Mouse (Mus musculus) midbrain, embryonic 14.5 days (tissue): ENCODE results near the gene Pfkm. TPM values are rescaled to one million over a fixed set of nuclear protein-coding genes. Genes with fewer than 3 reads are reported as not detected.

ENCODE experiments used
- ATAC-seq: fragments of 200-750 bp; cut with Nextera tagmentation; 2 replicates; pipeline ENCODE4 v1.8.0; 2017; ENCODE audit warnings: moderate number of reproducible peaks, moderate library complexity; ENCODE audit not compliant: low FRiP score, low TSS enrichment
- DNase-seq: peaks from one replicate; pipeline ENCODE4 v3.0.0-alpha.2; 2015
- H3K27ac ChIP-seq: fragments of 300-500 bp; sonication (generic); replicated peaks from 2 replicates; pipeline ENCODE4 v1.5.1; 2014; ENCODE audit warnings: mild to moderate bottlenecking, low read depth, low read length, moderate library complexity
- H3K27me3 ChIP-seq: fragments of 300-500 bp; sonication (generic); 2 replicates; pipeline ENCODE4 v1.6.1; 2014; ENCODE audit warnings: low read length, control low read depth, mixed read lengths; ENCODE audit not compliant: control insufficient read depth, insufficient read depth
- H3K36me3 ChIP-seq: fragments of 300-500 bp; sonication (generic); 2 replicates; pipeline ENCODE4 v1.6.1; 2014; ENCODE audit warnings: low read length, control low read depth; ENCODE audit not compliant: control insufficient read depth, insufficient read depth
- H3K4me1 ChIP-seq: fragments of 300-500 bp; sonication (generic); 2 replicates; pipeline ENCODE4 v1.6.1; 2014; ENCODE audit warnings: mild to moderate bottlenecking, antibody characterized with exemption, low read length, control low read depth; ENCODE audit not compliant: control insufficient read depth, insufficient read depth
- H3K4me2 ChIP-seq: fragments of 300-500 bp; sonication (generic); 2 replicates; pipeline ENCODE4 v1.6.1; 2014; ENCODE audit warnings: mild to moderate bottlenecking, low read length, moderate library complexity
- H3K4me3 ChIP-seq: fragments of 300-500 bp; sonication (generic); replicated peaks from 2 replicates; pipeline ENCODE4 v1.5.1; 2014; ENCODE audit warnings: low read depth, low read length
- H3K9ac ChIP-seq: fragments of 300-500 bp; sonication (generic); replicated peaks from 2 replicates; pipeline ENCODE4 v1.6.1; 2014; ENCODE audit warnings: mild to moderate bottlenecking, low read length, moderate library complexity
- H3K9me3 ChIP-seq: fragments of 300-500 bp; sonication (generic); 2 replicates; pipeline ENCODE4 v1.6.1; 2016; ENCODE audit warnings: low read length, control low read depth, mixed read lengths; ENCODE audit not compliant: control insufficient read depth
- WGBS: fragments of 180-500 bp; shearing (Covaris S2); extraction: QIAGEN DNeasy Blood & Tissue Kit; methylation state at CpG from one replicate; pipeline ENCODE4 v1.1.7; 2014; 5-methylcytosine and 5-hydroxymethylcytosine counted together
- polyA plus RNA-seq: library from polyadenylated mRNA; unstranded; fragments of >200 nt; fragmentation: Nextera tagmentation; extraction: Ambion mirVana; gene quantifications from 2 replicates; pipeline ENCODE4 v1.2.1, GENCODE M21; 2014

Pfkm gene
- 72.4 and 80.5 TPM in 2 replicates for polyA plus RNA-seq

DNA sequence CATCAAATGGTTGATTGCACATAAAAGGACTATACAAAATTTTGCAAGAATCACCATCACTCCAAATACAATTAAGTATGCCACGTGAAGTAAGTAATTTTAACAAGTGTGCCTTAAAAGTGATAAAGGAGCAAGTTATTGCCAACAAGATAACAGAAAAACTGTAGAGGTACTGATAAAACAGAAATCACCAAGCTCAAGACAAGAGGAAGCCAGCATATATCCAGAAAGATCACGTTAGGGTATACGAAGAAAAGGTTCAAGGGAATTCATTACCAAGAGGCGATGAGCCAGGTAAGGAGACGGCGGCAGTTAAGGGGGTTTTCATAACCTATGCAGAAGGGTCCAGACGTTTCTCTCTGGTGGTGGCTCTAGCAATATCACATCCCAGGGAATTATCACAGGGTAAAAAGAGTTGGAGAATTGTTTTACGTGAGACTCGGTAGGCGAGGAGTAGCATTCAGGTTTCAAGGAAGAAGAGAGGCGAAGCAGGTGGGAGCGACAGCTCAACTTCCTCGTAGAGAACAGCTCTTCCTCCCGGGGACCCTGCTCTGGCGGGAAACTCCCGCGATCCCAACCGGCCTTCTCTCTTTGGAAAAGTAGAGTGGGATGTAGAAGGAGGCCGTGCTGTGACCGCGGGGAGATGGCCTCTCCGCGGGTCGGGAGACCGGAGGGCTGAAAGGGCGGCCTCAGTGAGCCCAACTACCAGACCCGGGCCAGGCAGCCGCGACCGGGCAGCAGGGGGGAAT lies at the start of gene Pfkm:
Gene Pfkm (plus strand): TSS at position 218 of the 749 bp plus-strand sequence.
- H3K9ac ChIP-seq = peak within 1 kb of the TSS; percentile 65
- H3K4me2 ChIP-seq = peak within 1 kb of the TSS; percentile 78
- no peaks in the 10 kb centered on the region for H3K27me3 ChIP-seq
- WGBS = under 1% methylated on average over 30 of the region's 30 CpGs
- H3K4me3 ChIP-seq = peak within 1 kb of the TSS; percentile 57
- H3K9me3 ChIP-seq = no peaks in the 10 kb centered on the region
- H3K27ac ChIP-seq = peak within 1 kb of the TSS; percentile 91
- H3K4me1 ChIP-seq = peaks cover 15% of the 10 kb centered on the region
- 0 out of 2 replicates have a peak, but pooled peaks cover 6% of the 10 kb centered on the region for H3K36me3 ChIP-seq
- DNase-seq (no peak), ATAC-seq (no peak)

DNA sequence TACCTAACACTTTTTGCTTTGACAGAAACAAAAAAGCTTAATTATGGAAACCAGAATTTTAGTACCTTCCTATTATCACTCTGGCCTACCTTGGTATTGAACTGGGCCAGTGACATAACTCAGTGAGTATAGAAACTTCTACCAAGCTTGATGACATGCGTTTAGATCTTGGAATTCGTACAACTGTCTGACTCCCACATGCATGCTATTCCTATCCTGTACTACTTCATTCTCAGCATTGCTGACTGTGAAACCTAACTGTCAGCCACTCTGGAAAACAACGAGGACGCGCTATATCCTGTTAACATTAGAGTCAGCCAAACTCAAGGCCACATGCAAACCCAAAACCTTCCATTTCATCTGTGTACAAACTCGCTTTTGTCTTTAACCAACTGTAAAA lies 48.4 kb upstream of the Pfkm start:
- WGBS = 96% methylated on average over 6 of the region's 6 CpGs
- Histone ChIP-seq H3K27me3 (no peaks in the 10 kb centered on the region), H3K4me1 (no peaks in the 10 kb centered on the region), H3K9ac (no peak overlapping the region), H3K36me3 (peaks cover 84% of the 10 kb centered on the region), H3K4me3 (no peak overlapping the region), H3K9me3 (no peaks in the 10 kb centered on the region), H3K4me2 (no peak overlapping the region), H3K27ac (no peak overlapping the region)
- DNase-seq (no peak), ATAC-seq (no peak)

GRCm38 (mm10) chr15:98044387-98044786 lies 48.0 kb upstream of the Pfkm start:
- no peak overlapping the region for H3K4me2 ChIP-seq
- no peaks in the 10 kb centered on the region for H3K4me1 ChIP-seq
- H3K9me3 ChIP-seq = no peaks in the 10 kb centered on the region
- no peak overlapping the region for H3K27ac ChIP-seq
- 94% methylated on average over 5 of the region's 5 CpGs for WGBS
- no peak overlapping the region for H3K4me3 ChIP-seq
- peaks cover 83% of the 10 kb centered on the region for H3K36me3 ChIP-seq
- no peaks in the 10 kb centered on the region for H3K27me3 ChIP-seq
- no peak for DNase-seq
- no peak overlapping the region for H3K9ac ChIP-seq
- no peak for ATAC-seq

DNA sequence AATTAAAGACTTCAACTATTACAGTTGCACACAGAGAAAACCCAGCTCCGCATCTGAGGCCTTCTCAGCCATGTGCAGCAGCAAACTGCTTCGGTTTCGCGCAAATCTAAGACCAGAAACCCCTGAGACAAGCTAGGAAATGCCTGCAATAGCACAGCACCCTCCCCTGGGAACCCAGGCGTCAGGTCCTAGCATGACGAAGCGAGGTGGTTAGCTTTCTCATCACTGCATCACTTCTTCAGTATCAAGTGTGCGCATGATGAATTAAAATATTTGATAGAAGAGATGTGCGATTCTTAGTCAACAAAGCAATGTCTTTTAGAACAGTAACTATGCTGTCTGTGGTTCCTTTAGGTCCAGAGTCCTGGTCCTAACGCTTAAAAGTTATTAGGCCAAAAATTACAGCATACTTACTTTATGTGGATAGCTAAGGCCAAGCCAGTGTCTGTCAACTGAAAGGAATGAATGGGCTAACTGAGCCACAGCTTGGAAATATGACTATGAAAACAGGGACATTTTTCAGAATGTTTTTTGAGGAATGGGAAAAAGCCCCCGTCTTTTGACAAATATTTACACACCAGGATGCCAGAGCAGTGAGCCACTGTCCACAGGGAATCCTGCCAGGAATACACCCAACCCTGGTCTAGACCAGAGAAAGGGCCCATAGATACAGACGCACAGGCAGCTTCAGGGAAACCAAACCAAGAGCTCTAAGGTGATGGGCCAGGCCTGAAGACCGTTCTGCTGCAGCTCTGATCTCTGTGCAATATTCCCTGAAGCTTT lies 43.3 kb upstream of the Pfkm start:
- Histone ChIP-seq H3K36me3 (peaks cover 61% of the 10 kb centered on the region), H3K9me3 (no peaks in the 10 kb centered on the region), H3K4me2 (no peak overlapping the region), H3K27ac (no peak overlapping the region), H3K9ac (no peak overlapping the region), H3K4me1 (no peaks in the 10 kb centered on the region), H3K4me3 (no peak overlapping the region), H3K27me3 (no peaks in the 10 kb centered on the region)
- 94% methylated on average over 13 of the region's 13 CpGs for WGBS
- ATAC-seq = no peak
- DNase-seq = no peak

DNA sequence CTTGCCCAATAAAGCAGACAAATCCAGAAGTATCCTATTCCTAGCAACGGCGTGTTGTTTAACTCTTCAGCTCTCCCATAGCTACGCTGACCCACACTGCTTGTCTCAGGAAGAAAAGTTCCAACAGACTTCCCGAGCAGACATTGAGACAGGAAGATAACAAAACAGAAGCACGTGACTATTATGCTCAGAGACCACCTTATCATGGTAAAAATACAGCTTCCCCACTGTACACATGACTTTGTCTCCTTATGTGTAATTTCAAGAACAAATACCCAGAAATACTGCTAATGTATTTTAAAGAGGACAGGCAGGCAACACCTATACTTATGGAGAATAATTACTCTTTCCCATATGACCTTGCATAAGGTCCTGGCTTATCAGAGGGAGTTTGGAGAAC lies 40.7 kb upstream of the Pfkm start:
- 97% methylated on average over 5 of the region's 5 CpGs for WGBS
- Histone ChIP-seq H3K36me3 (peaks cover 44% of the 10 kb centered on the region), H3K27me3 (no peaks in the 10 kb centered on the region), H3K9ac (no peak overlapping the region), H3K27ac (no peak overlapping the region), H3K4me3 (no peak overlapping the region), H3K4me2 (no peak overlapping the region), H3K9me3 (no peaks in the 10 kb centered on the region), H3K4me1 (no peaks in the 10 kb centered on the region)
- DNase-seq (no peak), ATAC-seq (no peak)

- H3K27me3 ChIP-seq = no peaks in the 10 kb centered on the region
- H3K27ac ChIP-seq = no peak overlapping the region
- no peaks in the 10 kb centered on the region for H3K9me3 ChIP-seq
- no peak for ATAC-seq
- no peak overlapping the region for H3K4me2 ChIP-seq
- no peak overlapping the region for H3K4me3 ChIP-seq
- peak; percentile 88 for DNase-seq
- WGBS = 31% methylated on average over 5 of the region's 5 CpGs
- H3K4me1 ChIP-seq = no peaks in the 10 kb centered on the region
- peaks cover 45% of the 10 kb centered on the region for H3K36me3 ChIP-seq
- H3K9ac ChIP-seq = no peak overlapping the region
Observed at GRCm38 (mm10) chr15:98055246-98055645, 37.1 kb upstream of the Pfkm start.

DNA sequence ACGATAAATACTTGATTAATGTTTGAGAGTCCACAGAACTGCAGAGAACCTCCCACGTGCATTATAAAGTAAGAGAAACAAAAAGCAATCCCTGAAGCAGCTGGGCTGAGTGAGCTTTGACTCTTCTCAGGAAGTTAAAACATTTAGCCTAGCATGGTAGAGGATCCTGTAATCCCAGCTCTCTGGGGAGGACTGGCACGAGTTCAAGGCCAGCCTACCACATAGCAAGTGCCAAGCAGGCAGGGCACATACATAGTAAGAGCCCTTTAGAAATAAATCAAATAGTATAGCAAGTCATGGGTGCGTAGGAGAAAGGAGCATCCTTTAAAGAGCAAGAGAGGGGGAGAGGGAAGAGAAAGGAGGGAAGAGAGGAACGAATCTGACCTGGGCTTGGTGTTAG lies 26.5 kb upstream of the Pfkm start:
- no peak overlapping the region for H3K27ac ChIP-seq
- H3K4me2 ChIP-seq = no peak overlapping the region
- H3K4me1 ChIP-seq = no peaks in the 10 kb centered on the region
- H3K9ac ChIP-seq = no peak overlapping the region
- no peak for DNase-seq
- 91% methylated on average over 5 of the region's 5 CpGs for WGBS
- no peak overlapping the region for H3K4me3 ChIP-seq
- H3K27me3 ChIP-seq = no peaks in the 10 kb centered on the region
- peaks cover 83% of the 10 kb centered on the region for H3K36me3 ChIP-seq
- no peaks in the 10 kb centered on the region for H3K9me3 ChIP-seq
- ATAC-seq = no peak

GRCm38 (mm10) chr15:98066602-98067001 lies 25.8 kb upstream of the Pfkm start:
- DNase-seq = no peak
- H3K4me3 ChIP-seq = no peak overlapping the region
- peaks cover 80% of the 10 kb centered on the region for H3K36me3 ChIP-seq
- H3K9me3 ChIP-seq = no peaks in the 10 kb centered on the region
- no peak overlapping the region for H3K9ac ChIP-seq
- H3K4me2 ChIP-seq = no peak overlapping the region
- no peaks in the 10 kb centered on the region for H3K27me3 ChIP-seq
- no peaks in the 10 kb centered on the region for H3K4me1 ChIP-seq
- ATAC-seq = no peak
- H3K27ac ChIP-seq = no peak overlapping the region
- WGBS = 94% methylated on average over 12 of the region's 12 CpGs
